Mouse (Mus musculus): ENCODE measurements at regions not wholly inside any gene's neighbourhood (a gene's known extent, or its start where the extent isn't known, plus 50 kb on each side); places are given as distances from the start of the nearest gene placed in this dataset.
A peak's percentile ranks its signal among the peaks of the same experiment; 100 is the strongest.

DNA sequence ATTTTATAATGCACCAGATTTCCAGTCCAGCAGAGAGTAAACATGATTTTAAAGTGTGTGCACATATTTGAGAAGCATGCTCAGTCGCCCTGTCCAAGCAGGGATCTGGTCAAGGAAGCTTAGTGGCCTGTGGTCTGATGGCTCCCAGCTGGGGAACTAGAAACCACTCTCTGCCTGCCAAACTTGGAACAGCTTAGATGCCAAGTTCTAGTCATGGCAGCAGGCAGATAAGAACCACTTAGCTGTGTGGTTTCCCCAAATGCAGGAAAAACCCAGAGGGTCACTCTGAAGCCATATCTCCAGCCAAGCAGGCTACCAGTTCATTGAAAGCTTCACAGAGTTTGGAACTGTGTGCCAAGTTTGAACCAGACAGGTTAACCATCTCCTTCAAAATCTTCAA, 86.1 kb downstream of the Fam114a2 start:
- DNase-seq = peak; percentile 13

DNA sequence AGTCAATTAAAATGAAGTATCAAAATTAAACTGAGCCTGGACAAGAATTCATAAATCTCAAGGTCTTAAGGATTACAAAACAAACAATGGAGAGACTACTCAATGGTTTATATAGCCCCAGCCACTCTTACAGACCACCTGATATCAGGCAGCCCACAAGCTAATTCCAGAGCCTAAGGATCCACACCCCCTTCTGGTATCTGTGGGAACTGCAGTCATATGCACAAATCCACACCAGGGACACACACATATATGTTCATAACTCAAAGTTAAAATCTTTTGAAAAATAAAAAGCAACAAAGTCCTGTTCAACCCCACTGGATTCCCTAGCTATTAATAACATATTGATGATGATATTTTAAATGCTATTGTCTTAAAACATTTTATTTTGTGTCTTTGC, 86.5 kb downstream of the Fam114a2 start:
- no peak for DNase-seq

- peak; percentile 38 for DNase-seq
Observed at GRCm38 (mm10) chr11:57426046-57426805, 92.2 kb downstream of the Fam114a2 start.

- DNase-seq = no peak
Observed at GRCm38 (mm10) chr11:57419416-57419815, 99.0 kb downstream of the Fam114a2 start.

DNA sequence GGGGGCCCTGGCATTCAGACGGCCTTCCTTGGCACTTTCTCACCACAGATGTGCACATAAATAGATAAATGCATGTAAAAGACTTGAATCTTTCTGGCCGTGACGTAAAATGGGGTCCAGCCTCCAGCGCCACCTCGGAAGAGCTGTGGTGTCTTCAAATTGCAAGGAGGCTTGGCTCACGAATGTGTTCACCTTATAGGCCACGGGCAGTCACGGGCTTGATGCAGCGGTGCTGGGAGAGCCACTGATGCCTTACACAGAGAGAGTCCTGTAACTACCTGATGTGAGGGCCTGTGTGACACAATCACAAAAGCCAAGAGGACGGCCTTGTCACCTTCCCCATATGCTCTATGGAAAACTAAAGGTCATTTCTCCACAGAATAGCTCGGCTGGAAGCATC, 102.4 kb downstream of the Fam114a2 start:
- DNase-seq = no peak

DNA sequence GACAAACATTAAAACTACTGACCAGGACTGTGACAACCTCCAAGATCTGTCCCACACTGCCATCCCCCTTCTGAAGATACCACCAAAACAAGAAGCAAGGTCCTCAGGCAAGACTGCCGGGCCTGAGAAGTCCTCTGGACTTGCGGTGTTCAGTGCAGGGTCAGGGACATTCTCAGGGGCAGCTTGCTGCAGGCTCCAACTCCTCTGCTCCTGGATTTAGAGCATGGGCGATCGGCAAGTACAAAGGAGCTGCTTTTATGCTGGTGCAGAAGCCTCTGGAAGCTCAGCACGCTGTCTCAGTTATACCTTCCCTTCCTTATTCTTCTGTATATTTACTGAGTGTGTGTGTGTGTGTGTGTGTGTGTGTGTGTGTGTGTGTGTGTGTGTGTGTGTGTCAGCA, 103.2 kb downstream of the Fam114a2 start:
- DNase-seq = no peak

DNA sequence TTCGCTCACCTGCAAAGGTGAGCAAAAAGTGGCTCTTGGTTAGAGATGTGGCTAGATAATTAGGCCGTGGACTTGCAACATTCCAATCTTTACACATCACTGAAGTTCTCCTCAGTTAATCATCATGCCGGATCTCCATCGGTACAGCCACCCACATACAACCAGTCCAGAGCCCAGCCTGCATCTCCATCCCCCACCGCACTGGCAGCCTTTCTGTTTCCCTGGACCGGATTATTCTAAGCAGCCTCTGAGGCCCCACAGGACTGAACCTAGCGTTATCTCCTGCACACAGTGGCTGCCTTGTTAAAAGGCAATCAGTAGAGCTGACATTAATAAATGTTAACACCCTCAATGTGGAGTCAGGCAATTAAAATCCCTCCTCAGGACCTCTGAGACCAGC, 103.7 kb downstream of the Fam114a2 start:
- DNase-seq = no peak

DNA sequence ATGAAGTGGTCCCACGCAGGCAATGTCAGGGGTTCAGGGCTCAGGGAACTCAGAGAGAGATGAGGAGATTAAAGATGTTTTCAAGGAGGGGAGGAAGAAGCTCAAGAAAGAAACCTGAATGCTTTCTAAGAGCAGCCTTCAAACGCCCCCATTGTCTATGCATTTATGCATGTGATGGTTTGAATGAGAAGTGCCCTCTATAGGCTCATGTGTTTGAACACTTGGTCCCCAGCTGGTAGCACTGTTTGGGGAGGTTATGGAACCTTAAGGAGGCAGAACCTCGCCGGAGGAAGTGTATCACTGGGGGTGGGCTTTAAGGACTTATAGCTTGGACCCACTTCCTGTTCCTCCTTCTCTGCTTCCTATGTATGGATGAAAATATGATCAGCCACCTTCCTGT, 105.1 kb downstream of the Fam114a2 start:
- DNase-seq = no peak

GRCm38 (mm10) chr11:57412766-57413165, 105.7 kb downstream of the Fam114a2 start:
- no peak for DNase-seq

- DNase-seq = peak; percentile 66
Observed at GRCm38 (mm10) chr11:57404172-57404571, 114.2 kb downstream of the Fam114a2 start.

DNA sequence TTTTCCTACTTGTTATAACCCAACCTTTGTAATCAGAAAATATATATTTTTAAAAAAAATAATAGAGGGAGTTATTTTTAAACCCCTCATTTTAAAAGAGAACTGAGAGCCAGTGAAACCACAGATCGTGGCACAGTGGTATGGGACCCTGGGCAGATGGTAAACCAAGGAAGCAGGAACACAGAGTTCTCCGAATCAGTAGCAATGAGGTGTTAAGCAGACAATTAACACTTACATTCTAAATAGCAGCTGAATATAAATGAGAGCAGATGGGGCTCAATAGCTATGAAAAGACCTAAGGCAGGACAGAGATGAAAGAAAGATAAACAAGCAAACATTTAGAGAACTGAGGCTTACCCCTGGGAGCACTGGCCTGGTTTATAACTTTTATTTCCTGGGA, 116.8 kb downstream of the Fam114a2 start:
- no peak for DNase-seq

DNA sequence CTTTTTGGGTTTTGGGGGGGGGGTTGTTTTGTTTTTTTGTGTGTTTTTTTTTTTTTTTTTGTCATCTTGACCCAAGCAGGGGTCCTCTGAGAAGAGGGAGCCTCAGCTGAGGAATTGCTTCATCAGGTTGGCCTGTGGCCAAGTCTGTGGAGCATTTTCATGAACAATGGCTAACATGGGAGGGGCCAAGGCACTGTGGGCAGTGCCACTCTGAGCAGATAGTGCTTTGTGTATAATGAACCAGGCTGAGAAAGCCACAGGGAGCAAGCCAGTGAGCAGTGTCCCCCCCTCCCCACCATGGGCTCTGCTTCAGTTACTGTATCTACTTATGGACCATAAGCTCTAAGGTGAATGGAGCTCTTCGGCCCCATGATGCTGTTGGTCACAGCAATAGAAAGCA, 119.1 kb downstream of the Fam114a2 start:
- DNase-seq = peak; percentile 16

DNA sequence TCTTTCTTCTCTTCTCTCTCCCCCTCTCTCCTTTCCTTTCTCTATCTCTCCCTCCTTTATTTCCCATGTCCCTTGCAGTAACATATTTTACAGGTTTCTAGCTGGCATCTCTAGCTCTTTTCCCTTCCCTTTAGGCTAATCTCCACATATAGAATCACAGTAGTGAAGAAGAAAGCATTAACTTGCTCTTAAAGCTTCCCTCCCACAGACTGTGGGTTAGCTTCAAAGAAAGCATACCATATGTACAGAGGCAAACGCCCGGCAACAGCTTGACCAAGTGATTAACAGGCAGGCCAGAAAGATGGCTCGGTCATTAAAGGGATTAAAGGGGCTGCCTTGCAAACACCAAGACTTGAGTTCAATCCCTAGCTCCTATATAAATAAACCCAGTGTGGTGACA, 122.0 kb downstream of the Fam114a2 start:
- no peak for DNase-seq

GRCm38 (mm10) chr11:57390826-57391225, 127.6 kb downstream of the Fam114a2 start:
- no peak for DNase-seq
